Mouse (Mus musculus) heart, adult 9 months (tissue): ENCODE data around the gene Kansl2.
A peak's percentile ranks its signal among the peaks of the same experiment; 100 is the strongest.

ENCODE experiments used
- DNase-seq, 2 experiments: peaks; one replicate each; pipeline ENCODE4 v3.0.0; 2022; ENCODE audit warnings: low spot score in 2 of 2

Gene Kansl2

GRCm38 (mm10) chr15:98503317-98503716, 30.7 kb downstream of the Kansl2 start:
- DNase-seq, result no peak

DNA sequence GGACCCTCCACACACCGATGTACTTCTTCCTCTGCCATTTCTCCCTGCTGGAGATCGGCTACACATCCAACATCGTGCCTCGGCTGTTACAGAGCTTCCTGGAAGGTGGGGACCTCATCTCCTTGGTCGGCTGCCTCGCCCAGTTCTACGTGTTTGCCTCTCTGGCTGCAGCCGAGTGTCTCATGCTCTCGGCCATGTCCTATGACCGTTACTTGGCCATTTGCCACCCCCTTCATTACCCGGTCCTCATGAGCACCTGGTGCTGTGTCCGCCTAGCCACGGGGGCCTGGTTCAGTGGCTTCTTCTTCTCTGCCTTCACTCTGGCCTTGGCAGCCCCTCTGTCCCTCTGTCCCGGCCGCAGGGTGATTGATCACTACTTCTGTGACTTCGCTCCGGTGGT, 36.4 kb downstream of the Kansl2 start:
- no peak for DNase-seq

- no peak for DNase-seq
These were observed 42.0 kb downstream of the Kansl2 start, which contains the start of gene Olfr279 for GRCm38 (mm10) chr15:98492102-98492501. TSS of gene Olfr279 (plus strand) at chr15:98492402.

DNA sequence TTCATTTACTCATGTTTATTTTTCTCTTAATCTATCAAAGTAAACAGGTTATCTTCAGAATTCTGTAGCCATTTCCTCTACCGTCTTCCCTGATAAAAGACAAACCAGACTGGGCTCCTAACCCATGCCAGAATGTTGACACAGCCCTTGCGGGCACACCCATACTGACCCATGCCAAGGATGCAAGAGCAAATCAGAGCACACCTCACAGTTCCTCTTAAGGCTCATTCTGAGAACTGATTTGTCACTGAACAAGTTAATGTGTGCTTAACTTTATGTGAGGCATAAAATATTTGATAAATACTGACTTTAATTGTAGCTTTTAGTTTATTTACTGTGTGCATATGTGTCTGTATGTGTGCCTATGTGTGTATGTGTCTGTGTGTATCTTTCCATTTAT, 42.7 kb downstream of the Kansl2 start:
- no peak for DNase-seq

DNA sequence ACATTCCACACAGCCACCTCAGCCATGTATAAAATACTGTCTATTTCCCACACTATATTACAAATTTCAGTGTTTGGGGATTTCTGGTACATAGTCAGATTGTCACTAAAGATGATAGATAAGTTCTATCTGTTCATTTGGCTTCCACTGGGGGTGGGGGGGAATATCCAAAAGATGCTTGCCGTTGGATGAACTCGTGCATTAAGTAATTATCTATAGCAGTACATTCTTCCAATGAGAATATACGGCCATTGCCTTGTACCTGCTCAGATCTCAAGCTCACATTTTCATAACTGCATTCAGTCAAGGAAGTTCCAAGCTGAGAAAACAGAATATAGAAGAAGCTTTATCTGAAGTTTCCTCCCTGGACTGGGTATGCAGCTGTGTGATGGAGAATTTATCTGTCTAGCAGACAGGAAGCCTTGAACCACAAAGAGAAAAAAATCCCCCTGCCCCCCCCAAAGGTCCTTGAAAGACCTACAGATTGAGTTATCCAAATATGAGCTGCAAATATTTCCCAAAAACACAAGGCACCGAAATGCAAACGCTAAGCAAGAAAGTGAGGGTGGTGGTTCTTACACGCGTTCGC, 47.5 kb downstream of the Kansl2 start:
- no peak for DNase-seq

DNA sequence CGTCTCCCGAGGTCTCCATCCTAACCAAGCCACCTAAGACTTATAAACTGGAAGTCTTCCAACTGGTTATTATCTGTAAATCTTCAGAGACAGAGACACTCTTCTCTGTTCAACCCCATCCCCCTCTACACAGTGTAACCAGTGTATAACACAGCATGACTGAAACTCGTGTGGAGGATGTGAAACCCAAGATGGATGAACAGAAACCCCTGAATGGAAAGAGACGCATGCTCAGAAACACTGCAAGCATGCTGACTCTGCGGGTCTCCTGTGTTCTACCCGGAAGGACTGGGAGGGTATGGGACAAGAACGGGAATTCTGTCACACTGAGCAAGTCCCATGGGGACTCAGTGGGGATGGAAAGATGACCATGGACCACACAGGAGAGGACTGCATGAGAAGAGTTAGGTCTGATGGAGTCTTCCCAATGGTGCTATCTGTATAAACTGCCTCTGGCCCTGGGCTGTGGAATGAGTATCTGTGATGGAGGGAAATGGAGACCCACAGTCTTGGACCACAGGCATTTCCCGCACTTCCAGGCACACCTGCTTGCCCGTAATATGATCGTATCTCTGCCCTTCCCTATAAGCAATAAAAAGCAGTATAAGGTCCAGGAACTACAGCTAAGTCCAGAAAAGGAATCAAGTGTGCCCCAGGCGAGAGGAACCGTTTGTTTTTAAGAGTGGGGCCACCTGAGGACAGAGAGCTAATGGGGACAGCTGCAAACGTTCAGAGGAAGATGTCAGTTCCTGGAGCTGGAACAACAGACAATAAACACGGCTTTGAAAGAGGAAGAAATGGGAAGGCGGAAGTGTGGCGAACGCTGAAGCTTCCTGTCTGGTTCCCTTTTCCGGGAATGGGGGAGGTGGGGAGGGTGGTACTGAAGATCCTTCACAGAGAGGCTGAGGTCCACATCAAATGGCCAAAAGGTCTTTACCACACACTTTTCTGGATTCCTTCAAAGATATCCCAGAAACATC, 49.9 kb downstream of the Kansl2 start:
- peak; percentile 76 to 86 for DNase-seq

GRCm38 (mm10) chr15:98482701-98483100, 51.4 kb downstream of the Kansl2 start, which contains the start of gene Lalba:
TSS of gene Lalba (minus strand) at chr15:98482721.
- DNase-seq, result peak; percentile 40 to 69

DNA sequence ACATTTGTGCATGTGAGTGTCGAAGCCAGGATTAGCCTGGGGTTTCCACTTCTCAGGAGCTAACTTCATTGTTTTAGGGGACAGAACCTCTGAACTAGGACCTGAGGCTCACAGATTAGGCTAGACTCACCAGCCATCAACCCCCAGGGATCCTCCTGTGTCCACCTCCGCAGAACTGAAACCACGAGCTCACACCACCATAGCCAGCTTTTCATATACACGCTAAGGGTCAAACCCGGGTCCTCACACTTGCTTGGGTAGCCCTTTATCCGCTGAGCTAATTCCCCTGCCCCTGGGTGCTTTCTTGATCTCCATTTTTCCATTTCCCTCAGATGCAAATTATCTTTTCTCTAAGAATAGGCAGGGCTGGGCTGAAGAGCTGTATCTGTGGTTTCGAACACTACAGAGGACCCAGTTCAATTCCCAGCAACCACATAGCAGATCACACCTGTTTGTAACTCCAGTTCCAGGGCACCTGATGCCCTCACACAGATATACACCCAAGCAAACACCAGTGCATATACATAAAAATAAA, 54.4 kb downstream of the Kansl2 start:
- DNase-seq, result no peak

DNA sequence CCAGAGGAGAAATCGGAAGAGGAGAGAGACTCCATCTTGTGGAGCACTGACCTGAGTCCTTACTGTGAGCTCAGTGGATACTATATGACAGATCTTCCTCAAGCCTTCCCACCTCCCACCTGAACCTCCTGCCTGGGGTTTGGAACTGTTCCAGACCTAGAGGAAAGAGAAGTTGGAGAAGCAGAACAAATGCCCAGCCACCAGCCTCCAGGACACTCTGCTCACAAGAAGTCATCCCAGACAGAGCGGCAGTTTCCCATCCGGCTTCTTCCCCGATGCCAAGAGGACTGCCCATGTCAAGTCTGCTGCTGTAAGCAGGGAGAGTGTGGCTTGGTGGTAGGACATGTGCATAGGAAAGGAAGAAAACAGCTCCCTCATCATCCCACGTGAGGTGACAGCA, 57.8 kb downstream of the Kansl2 start:
- no peak for DNase-seq

DNA sequence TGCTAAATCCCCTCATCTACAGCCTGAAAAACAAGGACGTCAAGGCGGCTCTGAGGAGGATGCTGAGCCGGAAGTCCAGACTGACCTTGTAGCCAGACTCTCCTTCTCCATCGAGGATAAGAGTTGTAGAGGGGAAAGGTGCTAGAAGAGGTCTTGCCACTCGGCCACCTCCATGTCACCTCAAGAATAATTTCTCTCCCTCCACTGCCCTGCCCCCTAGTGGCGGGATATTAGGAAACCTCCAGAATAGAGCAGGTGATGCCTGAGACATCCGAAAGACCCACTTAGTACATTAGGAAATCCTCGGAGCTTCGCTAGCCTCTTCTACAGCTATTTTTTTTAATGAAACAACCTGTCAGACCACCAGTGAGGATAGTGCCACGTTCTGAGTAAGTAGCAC, 58.7 kb downstream of the Kansl2 start:
- DNase-seq, result peak in 1 of 2 experiments; percentile 26

GRCm38 (mm10) chr15:98474958-98475357, 59.1 kb downstream of the Kansl2 start:
- no peak for DNase-seq

DNA sequence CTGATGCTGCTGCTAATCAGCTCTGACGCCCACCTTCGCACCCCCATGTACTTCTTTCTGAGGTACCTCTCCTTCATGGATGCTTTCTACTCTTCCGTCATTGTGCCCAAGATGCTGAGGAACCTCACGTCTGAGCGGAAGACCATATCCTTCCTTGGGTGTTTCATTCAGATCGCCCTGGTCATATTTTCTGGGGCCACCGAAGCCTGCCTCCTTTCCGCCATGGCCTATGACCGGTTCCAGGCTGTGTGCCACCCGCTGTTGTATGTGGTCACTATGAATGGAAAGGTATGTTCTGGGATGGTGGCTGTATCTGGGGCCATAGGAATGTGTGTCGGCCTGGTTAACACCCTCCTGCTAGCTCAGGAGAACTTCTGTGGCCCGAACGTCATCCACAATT, 62.5 kb downstream of the Kansl2 start:
- no peak for DNase-seq

GRCm38 (mm10) chr15:98469596-98469995, 64.5 kb downstream of the Kansl2 start, which contains the start of gene OR5BS1P:
TSS of gene OR5BS1P (plus strand) at chr15:98469896.
- DNase-seq, result no peak
